Mouse (Mus musculus) brain, embryonic 14.5 days (tissue): ENCODE measurements around the gene Olfr275. TPM values are rescaled to one million over a fixed set of nuclear protein-coding genes. Genes with fewer than 3 reads are reported as not detected.
"Not testable (repeated sequence)": the region's sequence is repeated elsewhere in the genome, so short reads cannot be mapped to it uniquely, and the experiment has no call there.

ENCODE experiments used
- DNase-seq: peaks from one replicate; pipeline ENCODE4 v3.0.0-alpha.2; 2011; ENCODE audit warnings: low read depth
- CTCF ChIP-seq: fragments of 200-500 bp; IDR thresholded peaks from 2 replicates; pipeline ENCODE4 v1.5.1; 2012; ENCODE audit warnings: inconsistent platforms, mild to moderate bottlenecking, moderate library complexity, borderline replicate concordance; ENCODE audit not compliant: insufficient read depth, insufficient read length; ENCODE audit errors: extremely low read depth
- POLR2A ChIP-seq: fragments of 200-500 bp; IDR thresholded peaks from 2 replicates; pipeline ENCODE4 v1.6.1; 2012; ENCODE audit warnings: mild to moderate bottlenecking, inconsistent platforms, borderline replicate concordance; ENCODE audit not compliant: poor library complexity, insufficient read depth, insufficient read length, severe bottlenecking; ENCODE audit errors: extremely low read depth
- polyA plus RNA-seq: library from polyadenylated mRNA; depleted of rRNA; stranded (reverse); fragments of >200 nt; gene quantifications from 2 replicates; pipeline ENCODE4 v1.2.3, GENCODE M21; 2012; rRNA removed

Gene Olfr275
- polyA plus RNA-seq, result not detected in 2 replicates

GRCm38 (mm10) chr4:52814304-52814703 lies at the start of gene Olfr275:
TSS of gene Olfr275 (plus strand) at chr4:52814604.
- no peak for TF ChIP-seq CTCF
- no peak for DNase-seq

GRCm38 (mm10) chr4:52765612-52766011 lies 48.8 kb upstream of the Olfr275 start:
- TF ChIP-seq POLR2A (no peak), CTCF (no peak)
- no peak for DNase-seq

DNA sequence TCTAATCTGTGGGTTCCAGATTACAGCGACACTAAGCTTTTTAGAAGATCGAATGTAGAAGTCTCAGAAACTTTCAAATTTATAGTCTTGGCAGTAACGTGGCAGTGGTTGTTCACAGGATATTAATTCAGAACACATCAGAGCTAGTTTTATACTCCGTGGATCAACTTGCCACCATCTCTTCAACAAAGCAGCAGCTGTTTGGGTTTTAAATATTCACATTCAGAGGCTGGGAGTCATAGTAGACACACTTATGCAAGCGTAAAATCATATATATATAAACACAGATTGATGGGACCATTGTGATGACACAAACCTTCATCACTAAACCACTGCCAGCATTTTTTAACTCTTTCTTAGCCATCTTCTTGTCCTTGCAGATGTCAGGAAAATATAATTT lies 42.2 kb upstream of the Olfr275 start:
- DNase-seq, result peak; percentile 18

GRCm38 (mm10) chr4:52800013-52800412 lies 14.4 kb upstream of the Olfr275 start:
- DNase-seq, result no peak
- no peak for TF ChIP-seq POLR2A
- no peak for TF ChIP-seq CTCF

More for the DNA sequence above, 42.2 kb upstream of the Olfr275 start:
- no peak for TF ChIP-seq POLR2A
- no peak for TF ChIP-seq CTCF

DNA sequence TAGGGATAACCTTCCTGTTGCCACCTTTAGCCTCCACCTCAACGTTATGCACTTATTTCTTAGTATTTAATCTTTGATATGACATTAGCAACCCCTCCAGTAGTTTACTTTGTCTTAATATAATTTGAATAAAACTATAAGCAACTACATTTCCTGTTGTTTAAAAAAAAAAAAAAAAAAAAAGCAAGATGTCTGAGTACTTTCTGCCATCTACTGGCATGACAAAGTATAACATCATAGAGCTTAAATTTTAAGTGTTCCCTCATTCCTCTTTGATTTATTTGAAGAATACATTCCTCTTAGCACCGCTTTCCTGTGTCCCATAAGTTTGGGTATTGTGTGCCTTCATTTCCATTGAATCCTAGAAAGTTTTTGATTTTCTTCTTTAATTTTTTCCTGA lies 2.5 kb upstream of the Olfr275 start:
- TF ChIP-seq CTCF (no peak), POLR2A (no peak)
- peak; percentile 61 for DNase-seq

DNA sequence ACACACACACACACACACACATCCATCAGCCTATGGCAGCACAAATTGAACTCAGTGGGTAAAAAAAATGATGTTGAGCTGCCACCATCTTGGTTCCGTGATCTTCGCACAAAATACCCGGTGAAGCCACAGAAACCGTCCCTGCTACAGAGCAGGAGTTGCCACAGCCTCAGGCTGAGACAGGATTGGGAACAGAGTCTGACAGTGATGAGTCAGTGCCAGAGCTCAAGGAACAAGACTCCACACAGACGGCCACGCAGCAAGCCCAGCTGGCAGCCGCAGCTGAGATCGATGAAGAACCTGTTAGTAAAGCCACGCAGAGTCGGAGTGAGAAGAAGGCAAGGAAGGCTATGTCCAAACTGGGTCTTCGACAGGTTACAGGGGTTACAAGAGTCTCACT lies 7.0 kb downstream of the Olfr275 start:
- TF ChIP-seq POLR2A (no peak), CTCF (no peak)
- DNase-seq, result no peak

GRCm38 (mm10) chr4:52845411-52845810 lies 31.0 kb downstream of the Olfr275 start:
- not testable (repeated sequence) for DNase-seq

- peak; percentile 76 for DNase-seq
- TF ChIP-seq CTCF (no peak), POLR2A (no peak)
Measured at GRCm38 (mm10) chr4:52849039-52849635, 34.7 kb downstream of the Olfr275 start.

DNA sequence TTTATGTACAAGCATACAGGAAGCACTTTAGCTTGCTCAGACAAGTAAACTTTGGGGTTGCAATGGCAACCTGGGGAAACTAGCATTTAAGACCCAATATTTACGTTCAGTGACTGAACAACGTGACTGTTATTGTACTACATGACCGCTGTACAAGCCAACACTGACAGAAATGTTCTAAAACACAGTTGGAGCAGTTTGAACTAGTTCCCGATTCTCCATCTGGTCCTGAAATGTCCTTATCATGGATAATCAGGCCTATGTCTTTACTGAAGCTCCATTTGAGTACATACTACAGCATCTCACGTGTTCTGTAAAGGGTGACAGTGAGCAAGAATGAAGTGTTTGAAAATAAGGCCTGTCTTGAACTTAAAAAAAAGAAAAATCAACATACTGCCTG lies 35.3 kb downstream of the Olfr275 start:
- TF ChIP-seq CTCF (no peak), POLR2A (no peak)

GRCm38 (mm10) chr4:52859136-52859535 lies 44.7 kb downstream of the Olfr275 start, which contains the start of gene Olfr273:
TSS of gene Olfr273 (minus strand) at chr4:52859236.
- TF ChIP-seq CTCF (no peak), POLR2A (no peak)
- DNase-seq, result peak; percentile 10

More for the DNA sequence above, 35.3 kb downstream of the Olfr275 start:
- peak; percentile 21 for DNase-seq

DNA sequence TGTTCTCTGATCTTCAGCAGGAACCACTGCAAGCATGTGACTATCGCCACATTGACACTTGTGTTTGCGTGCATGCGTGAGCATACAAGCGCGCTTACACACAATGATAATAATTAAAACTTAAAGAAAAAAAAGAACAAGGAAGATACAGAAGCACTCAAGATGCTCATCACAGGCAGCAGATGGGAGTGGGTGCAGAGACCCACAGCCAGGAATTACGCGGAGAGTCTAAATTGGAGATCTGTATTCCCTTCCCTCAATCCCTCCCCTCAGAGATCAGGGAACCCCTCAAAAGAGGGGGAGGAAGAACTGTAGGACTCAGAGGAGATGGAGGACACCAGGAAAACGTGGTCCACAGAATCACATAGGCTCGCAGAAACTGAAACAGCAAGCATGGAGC lies 49.8 kb downstream of the Olfr275 start:
- DNase-seq, result no peak
- TF ChIP-seq CTCF (no peak), POLR2A (no peak)

Other genes with a start within 250 kb of the Olfr275 start
- not detected in 2 replicates for gene Toporsl, start 218.3 kb upstream of the Olfr275 start, polyA plus RNA-seq
- gene Olfr273, start 44.6 kb downstream of the Olfr275 start, polyA plus RNA-seq, result not detected in 2 replicates
- 0.08 TPM in 1 of 2 replicates, not detected in the other for gene Olfr272, start 104.6 kb downstream of the Olfr275 start, polyA plus RNA-seq
- not detected in 2 replicates for gene Olfr270, start 149.9 kb downstream of the Olfr275 start, polyA plus RNA-seq
- not detected in 2 replicates for gene Nipsnap3a, start 174.7 kb downstream of the Olfr275 start, polyA plus RNA-seq
- 76.3 and 76.9 TPM in 2 replicates for gene Nipsnap3b, start 197.3 kb downstream of the Olfr275 start, polyA plus RNA-seq